Mouse (Mus musculus) bone marrow, adult 2 months (tissue): ENCODE measurements around the gene Mex3a.

Experiments used
- CTCF ChIP-seq: fragments of 200-500 bp; IDR thresholded peaks from 2 replicates; pipeline ENCODE4 v1.5.1; 2011; ENCODE audit warnings: low read length, control low read depth; ENCODE audit not compliant: control insufficient read depth, insufficient read depth
- POLR2A ChIP-seq: fragments of 200-500 bp; IDR thresholded peaks from 2 replicates; pipeline ENCODE4 v1.6.1; 2011; ENCODE audit warnings: low read depth, mild to moderate bottlenecking, control low read depth, low read length, borderline replicate concordance; ENCODE audit not compliant: control insufficient read depth

- TF ChIP-seq CTCF (no peak), POLR2A (peak; percentile 77; the same call in 1 of the 2 replicates)
Measured at GRCm38 (mm10) chr3:88552676-88553524, 20.7 kb downstream of the Mex3a start, which contains the start of gene Lamtor2.
